Mouse (Mus musculus) lung, postnatal 0 days (tissue): ENCODE measurements around the gene Dhh. TPM values are rescaled to one million over a fixed set of nuclear protein-coding genes. Genes with fewer than 3 reads are reported as not detected.

ENCODE experiments used
- ATAC-seq: fragments of 200-750 bp; cut with Nextera tagmentation; 2 replicates; pipeline ENCODE4 v1.8.0; 2017; ENCODE audit warnings: moderate library complexity
- DNase-seq: peaks from one replicate; pipeline ENCODE4 v3.0.0-alpha.2; 2016; ENCODE audit warnings: low spot score
- H3K27ac ChIP-seq: fragments of 300-500 bp; sonication (generic); 2 replicates; pipeline ENCODE4 v1.5.1; 2014; ENCODE audit warnings: antibody characterized with exemption, mild to moderate bottlenecking, low read length, mixed read lengths
- H3K27me3 ChIP-seq: fragments of 300-500 bp; sonication (generic); replicated peaks from 2 replicates; pipeline ENCODE4 v1.6.1; 2014; ENCODE audit warnings: low read length, mixed read lengths; ENCODE audit not compliant: insufficient read depth
- H3K36me3 ChIP-seq: fragments of 300-500 bp; sonication (generic); 2 replicates; pipeline ENCODE4 v1.6.1; 2014; ENCODE audit warnings: low read length, mixed read lengths; ENCODE audit not compliant: insufficient read depth
- H3K4me1 ChIP-seq: fragments of 300-500 bp; sonication (generic); 2 replicates; pipeline ENCODE4 v1.6.1; 2014; ENCODE audit warnings: antibody characterized with exemption, low read depth, low read length, mixed read lengths; ENCODE audit not compliant: insufficient read depth
- H3K4me2 ChIP-seq: fragments of 300-500 bp; sonication (generic); replicated peaks from 2 replicates; pipeline ENCODE4 v1.6.1; 2014; ENCODE audit warnings: low read depth, mild to moderate bottlenecking, low read length, moderate library complexity, mixed read lengths
- H3K4me3 ChIP-seq: fragments of 300-500 bp; sonication (generic); 2 replicates; pipeline ENCODE4 v1.5.1; 2014; ENCODE audit warnings: low read depth, low read length
- H3K9ac ChIP-seq: fragments of 300-500 bp; sonication (generic); replicated peaks from 2 replicates; pipeline ENCODE4 v1.6.1; 2014; ENCODE audit warnings: low read depth, mild to moderate bottlenecking
- H3K9me3 ChIP-seq: fragments of 300-500 bp; sonication (generic); 2 replicates; pipeline ENCODE4 v1.6.1; 2016; ENCODE audit warnings: low read length, mixed read lengths
- CTCF ChIP-seq: IDR thresholded peaks from 2 replicates; pipeline ENCODE4 v1.5.1; 2016; ENCODE audit warnings: antibody characterized with exemption, mild to moderate bottlenecking
- EP300 ChIP-seq: IDR thresholded peaks from 2 replicates; pipeline ENCODE4 v1.6.1; 2016; ENCODE audit warnings: antibody characterized with exemption, mild to moderate bottlenecking, control low read depth
- WGBS: fragments of 180-500 bp; shearing (Covaris S2); extraction: QIAGEN DNeasy Blood & Tissue Kit; methylation state at CpG from one replicate; pipeline ENCODE4 v1.1.7; 2014; 5-methylcytosine and 5-hydroxymethylcytosine counted together
- polyA plus RNA-seq: library from polyadenylated mRNA; unstranded; fragments of >200 nt; fragmentation: Nextera tagmentation; extraction: Ambion mirVana; gene quantifications from 2 replicates; pipeline ENCODE4 v1.2.1, GENCODE M21; 2015

The Dhh gene
- polyA plus RNA-seq, 1 experiment from 2014 or later: 6.6 TPM

GRCm38 (mm10) chr15:98865771-98866170, 32.6 kb downstream of the Dhh start:
- 96% methylated on average over 8 of the region's 8 CpGs for WGBS
- no peak for TF ChIP-seq CTCF
- no peak for TF ChIP-seq EP300

GRCm38 (mm10) chr15:98864951-98865350, 33.4 kb downstream of the Dhh start:
- Histone ChIP-seq H3K36me3 (peaks cover 45% of the 10 kb centered on the region), H3K27ac (no peak overlapping the region), H3K27me3 (no peaks in the 10 kb centered on the region), H3K4me3 (no peak overlapping the region), H3K9ac (no peak overlapping the region), H3K9me3 (no peaks in the 10 kb centered on the region), H3K4me1 (peaks cover 12% of the 10 kb centered on the region), H3K4me2 (no peak overlapping the region)
- whole genome bisulfite sequencing: 93% methylated on average over 6 of the region's 6 CpGs
- ATAC-seq (no peak), DNase-seq (no peak)
- TF ChIP-seq CTCF (no peak), EP300 (no peak)

More at GRCm38 (mm10) chr15:98865771-98866170, 32.6 kb downstream of the Dhh start:
- Histone ChIP-seq H3K9ac (no peak overlapping the region), H3K4me1 (peaks cover 12% of the 10 kb centered on the region), H3K4me2 (no peak overlapping the region), H3K27me3 (no peaks in the 10 kb centered on the region), H3K9me3 (no peaks in the 10 kb centered on the region), H3K36me3 (peaks cover 40% of the 10 kb centered on the region), H3K27ac (no peak overlapping the region), H3K4me3 (no peak overlapping the region)
- DNase-seq (no peak), ATAC-seq (no peak)

- Histone ChIP-seq H3K4me3 (no peak overlapping the region), H3K9me3 (no peaks in the 10 kb centered on the region), H3K36me3 (peaks cover 53% of the 10 kb centered on the region), H3K4me1 (peaks cover 5% of the 10 kb centered on the region), H3K9ac (no peak overlapping the region), H3K27ac (no peak overlapping the region), H3K27me3 (no peaks in the 10 kb centered on the region), H3K4me2 (no peak overlapping the region)
- ATAC-seq: no peak
- TF ChIP-seq CTCF (no peak), EP300 (no peak)
- no peak for DNase-seq
- WGBS: 87% methylated on average over 12 of the region's 12 CpGs
These were observed 34.8 kb downstream of the Dhh start for GRCm38 (mm10) chr15:98863451-98863958.

GRCm38 (mm10) chr15:98861701-98862410, 36.5 kb downstream of the Dhh start:
- no peak for DNase-seq

GRCm38 (mm10) chr15:98860921-98861320, 37.4 kb downstream of the Dhh start:
- H3K27me3 ChIP-seq: no peaks in the 10 kb centered on the region
- no peak overlapping the region for H3K27ac ChIP-seq
- no peak overlapping the region for H3K4me2 ChIP-seq
- no peak overlapping the region for H3K4me3 ChIP-seq
- no peaks in the 10 kb centered on the region for H3K4me1 ChIP-seq
- ATAC-seq (no peak), DNase-seq (no peak)
- WGBS: 90% methylated on average over 18 of the region's 18 CpGs
- no peaks in the 10 kb centered on the region for H3K9me3 ChIP-seq
- peaks cover 74% of the 10 kb centered on the region for H3K36me3 ChIP-seq
- TF ChIP-seq CTCF (no peak), EP300 (no peak)
- H3K9ac ChIP-seq: no peak overlapping the region

More at GRCm38 (mm10) chr15:98861701-98862410, 36.5 kb downstream of the Dhh start:
- 88% methylated on average over 21 of the region's 21 CpGs for WGBS
- no peak overlapping the region for H3K9ac ChIP-seq
- H3K9me3 ChIP-seq: no peaks in the 10 kb centered on the region
- H3K4me1 ChIP-seq: no peaks in the 10 kb centered on the region
- H3K27ac ChIP-seq: no peak overlapping the region
- no peak overlapping the region for H3K4me3 ChIP-seq
- H3K36me3 ChIP-seq: peaks cover 69% of the 10 kb centered on the region
- no peak; the same call in 1 of the 2 replicates for ATAC-seq
- H3K4me2 ChIP-seq: no peak overlapping the region
- no peak for TF ChIP-seq EP300
- no peak for TF ChIP-seq CTCF
- no peaks in the 10 kb centered on the region for H3K27me3 ChIP-seq

GRCm38 (mm10) chr15:98859319-98860043, 38.9 kb downstream of the Dhh start:
- no peak for DNase-seq
- WGBS: 74% methylated on average over 9 of the region's 9 CpGs

More at GRCm38 (mm10) chr15:98859319-98860043, 38.9 kb downstream of the Dhh start:
- no peaks in the 10 kb centered on the region for H3K27me3 ChIP-seq
- ATAC-seq: no peak
- H3K4me2 ChIP-seq: no peak overlapping the region
- H3K36me3 ChIP-seq: peaks cover 81% of the 10 kb centered on the region
- TF ChIP-seq CTCF (no peak), EP300 (no peak)
- no peaks in the 10 kb centered on the region for H3K4me1 ChIP-seq
- H3K9ac ChIP-seq: no peak overlapping the region
- H3K9me3 ChIP-seq: no peaks in the 10 kb centered on the region
- H3K27ac ChIP-seq: no peak overlapping the region
- H3K4me3 ChIP-seq: no peak overlapping the region
